Mouse (Mus musculus) MEL (cell line): ENCODE measurements around the gene Ist1. TPM values are rescaled to one million over a fixed set of nuclear protein-coding genes. Genes with fewer than 3 reads are reported as not detected.

Experiments
- polyA plus RNA-seq, 2 experiments: library from polyadenylated mRNA; stranded (reverse) in 1 of 2; unstranded in 1 of 2; fragments of >175 nt in 1 of 2; fragments of >200 nt in 1 of 2; gene quantifications; 2 replicates each; pipeline versions ENCODE4 v1.2.1 to v1.2.4; 2012; ENCODE audit warnings: low replicate concordance in 2 of 2, low read depth in 1 of 2; ENCODE audit not compliant: insufficient read length in 2 of 2, insufficient read depth in 1 of 2, missing spikeins in 1 of 2
- total RNA-seq: library from RNA; depleted of rRNA; stranded (reverse); fragments of 300-350 nt; gene quantifications from 2 replicates; pipeline ENCODE4 v1.2.3, GENCODE M21; 2012; rRNA removed

Ist1 gene
- total and polyA plus RNA-seq, 3 experiments, result 33.1 to 126 (median 50.4) TPM

Other genes starting within 250 kb of the Ist1 start
- 0.23 and 0.39 TPM in 2 replicates for gene Pmfbp1, start 199.2 kb downstream of the Ist1 start, total RNA-seq
- gene Pmfbp1, start 199.2 kb downstream of the Ist1 start, polyA plus RNA-seq, result under 1 TPM in 1 of 2 experiments, not detected in 1; 0.40 TPM
- gene Dhx38, start 127.4 kb downstream of the Ist1 start, total RNA-seq, result 50.6 and 54.6 TPM in 2 replicates
- 10 to 100 TPM; 43.3 to 72.1 TPM for gene Dhx38, start 127.4 kb downstream of the Ist1 start, polyA plus RNA-seq
- 7.7 and 8.4 TPM in 2 replicates for gene Txnl4b, start 127.4 kb downstream of the Ist1 start, total RNA-seq
- gene Txnl4b, start 127.4 kb downstream of the Ist1 start, polyA plus RNA-seq, result 1 to 10 TPM in 1 of 2 experiments, not detected in 1; 9.5 TPM
- gene Hp, start 114.1 kb downstream of the Ist1 start, total RNA-seq, result 0.19 TPM in 1 of 2 replicates, not detected in the other
- under 1 TPM in 1 of 2 experiments, not detected in 1; 0.08 TPM for gene Hp, start 114.1 kb downstream of the Ist1 start, polyA plus RNA-seq
- 27.7 and 28.3 TPM in 2 replicates for gene Dhodh, start 84.6 kb downstream of the Ist1 start, total RNA-seq
- 10 to 100 TPM in 1 of 2 experiments, not detected in 1; 52.5 TPM for gene Dhodh, start 84.6 kb downstream of the Ist1 start, polyA plus RNA-seq
- gene Pkd1l3, start 78.7 kb downstream of the Ist1 start, total RNA-seq, result 2.6 and 3.4 TPM in 2 replicates
- gene Pkd1l3, start 78.7 kb downstream of the Ist1 start, polyA plus RNA-seq, result 1 to 10 TPM in 1 of 2 experiments, not detected in 1; 7.4 TPM
- 5.2 and 5.5 TPM in 2 replicates for gene Zfp821, start 12.3 kb upstream of the Ist1 start, total RNA-seq
- gene Zfp821, start 12.3 kb upstream of the Ist1 start, polyA plus RNA-seq, result 10 to 100 TPM in 1 of 2 experiments, not detected in 1; 10.1 TPM
- 3.8 and 4.1 TPM in 2 replicates for gene Atxn1l, start 44.5 kb upstream of the Ist1 start, total RNA-seq
- gene Atxn1l, start 44.5 kb upstream of the Ist1 start, polyA plus RNA-seq, result 1 to 10 TPM in 1 of 2 experiments, not detected in 1; 9.5 TPM
- gene Ap1g1, start 85.3 kb upstream of the Ist1 start, total RNA-seq, result 33.7 and 34.6 TPM in 2 replicates
- gene Ap1g1, start 85.3 kb upstream of the Ist1 start, polyA plus RNA-seq, result 100 to 1,000 TPM in 1 of 2 experiments, 10 to 100 TPM in 1; 46.6 to 456 TPM
- 1.7 and 2.1 TPM in 2 replicates for gene Phlpp2, start 175.3 kb upstream of the Ist1 start, total RNA-seq
- 1 to 10 TPM in 1 of 2 experiments, not detected in 1; 5.9 TPM for gene Phlpp2, start 175.3 kb upstream of the Ist1 start, polyA plus RNA-seq